10 mouse cellular contexts compared by ENCODE assay signal in the genomic region with DNA sequence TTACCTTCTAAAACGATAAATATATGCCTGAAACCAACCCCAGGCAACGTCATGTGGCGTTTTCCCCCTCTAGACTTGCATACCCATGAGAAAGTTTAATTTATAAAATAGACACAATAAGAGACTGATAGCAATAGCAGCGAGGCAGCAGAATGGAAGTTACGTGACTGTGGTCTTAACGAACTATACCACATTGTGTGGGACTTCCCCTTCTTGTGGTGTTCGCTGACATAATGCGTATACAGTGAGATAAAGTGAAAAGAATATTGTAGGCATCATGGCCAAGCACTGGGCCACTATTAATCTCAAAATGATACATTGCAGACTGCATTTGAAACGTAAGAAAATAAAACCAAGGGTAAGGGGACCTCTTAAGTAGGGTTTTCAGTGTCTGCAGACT.
A peak's percentile ranks its signal among the peaks of the same experiment; 100 is the strongest.
DNase-seq lines count a peak whose midpoint lies in the region; ATAC-seq and TF ChIP-seq lines count a peak whose summit lies in the region.
"Had no signal": no experiment of that assay in that cellular context is flagged by ENCODE, and none has a peak within 500 bp of the region (broad histone marks: within the 10 kb centered on the region; RNA-seq: fewer than 3 reads in every experiment).

No protein-coding gene starts in this region.

- H3K27ac ChIP-seq in intestine, embryonic 16.5 days (ENCODE audit: low read length) = peak overlapping the region; percentile 87; the same call in 1 of the 2 replicates
- H3K27ac ChIP-seq in intestine, postnatal 0 days (ENCODE audit: low read depth, low read length) = no peak overlapping the region
- H3K27ac ChIP-seq in hindbrain, embryonic 16.5 days (ENCODE audit: low read depth, low read length) = peak overlapping the region; percentile 88

- no peak overlapping the region for H3K4me3 ChIP-seq in intestine, embryonic 16.5 days (ENCODE audit: low read length)
- no peak overlapping the region for H3K4me3 ChIP-seq in intestine, postnatal 0 days (ENCODE audit: low read depth, low read length)
- no peak overlapping the region for H3K4me3 ChIP-seq in hindbrain, embryonic 16.5 days (ENCODE audit: low read length)

- no peak for ATAC-seq in intestine, embryonic 16.5 days
- ATAC-seq in intestine, postnatal 0 days = no peak
- ATAC-seq in hindbrain, embryonic 16.5 days = no peak
- no peak for ATAC-seq in cerebellum, adult (ENCODE audit: insufficient number of reproducible peaks, low FRiP score, low TSS enrichment)
- ATAC-seq: lung, postnatal 0 days had no signal

- DNase-seq in T-cell, adult 2 months (ENCODE audit: low spot score) = peak; percentile 49
- peak; percentile 39 for DNase-seq in naive thymus-derived CD4-positive, alpha-beta T cell, adult 2 months (ENCODE audit: low read depth)
- no peak for DNase-seq in kidney, postnatal 36 days
- DNase-seq in adrenal gland, postnatal 14 days = no peak
- DNase-seq: heart, postnatal 14 days had no signal

- H3K4me2 ChIP-seq in intestine, embryonic 16.5 days (ENCODE audit: low read depth, low read length) = no peak overlapping the region
- no peak overlapping the region for H3K4me2 ChIP-seq in intestine, postnatal 0 days (replicated peaks; ENCODE audit: low read depth)
- no peak overlapping the region for H3K4me2 ChIP-seq in hindbrain, embryonic 16.5 days (ENCODE audit: low read length)

- H3K4me1 ChIP-seq in intestine, embryonic 16.5 days (ENCODE audit: control insufficient read depth, insufficient read depth, low read length) = peaks cover 22% of the 10 kb centered on the region
- no peaks in the 10 kb centered on the region for H3K4me1 ChIP-seq in intestine, postnatal 0 days (replicated peaks; ENCODE audit: control insufficient read depth, insufficient read depth, low read length)
- H3K4me1 ChIP-seq in hindbrain, embryonic 16.5 days (ENCODE audit: control insufficient read depth, insufficient read depth, low read depth, low read length) = peaks cover 12% of the 10 kb centered on the region

- 75% methylated on average over 9 of the region's 9 CpGs for WGBS in intestine, embryonic 16.5 days
- WGBS in intestine, postnatal 0 days = 70% methylated on average over 9 of the region's 9 CpGs
- 69% methylated on average over 9 of the region's 9 CpGs for WGBS in hindbrain, embryonic 16.5 days

- no peaks in the 10 kb centered on the region for H3K9me3 ChIP-seq in intestine, embryonic 16.5 days (ENCODE audit: control insufficient read depth, low read length)
- no peaks in the 10 kb centered on the region for H3K9me3 ChIP-seq in intestine, postnatal 0 days (ENCODE audit: control insufficient read depth)
- H3K9me3 ChIP-seq in hindbrain, embryonic 16.5 days (ENCODE audit: control insufficient read depth, low read length) = no peaks in the 10 kb centered on the region

- TF ChIP-seq CTCF in intestine, postnatal 0 days (IDR thresholded peaks at IDR 0.05; ENCODE audit: low read depth) = no peak

- H3K36me3 ChIP-seq in intestine, embryonic 16.5 days (ENCODE audit: control insufficient read depth, insufficient read depth, low read length) = peaks cover 14% of the 10 kb centered on the region
- peaks cover 79% of the 10 kb centered on the region for H3K36me3 ChIP-seq in intestine, postnatal 0 days (ENCODE audit: control insufficient read depth, insufficient read depth)
- peaks cover 34% of the 10 kb centered on the region for H3K36me3 ChIP-seq in hindbrain, embryonic 16.5 days (ENCODE audit: control insufficient read depth, insufficient read depth, low read length)

- H3K9ac ChIP-seq in intestine, embryonic 16.5 days (ENCODE audit: low read depth, low read length) = no peak overlapping the region
- no peak overlapping the region for H3K9ac ChIP-seq in intestine, postnatal 0 days (ENCODE audit: low read depth, low read length)
- no peak overlapping the region for H3K9ac ChIP-seq in hindbrain, embryonic 16.5 days (ENCODE audit: low read depth, low read length)

- H3K27me3 ChIP-seq in intestine, embryonic 16.5 days (replicated peaks; ENCODE audit: control insufficient read depth, insufficient read depth, low read length) = no peaks in the 10 kb centered on the region
- no peaks in the 10 kb centered on the region for H3K27me3 ChIP-seq in intestine, postnatal 0 days (replicated peaks; ENCODE audit: control insufficient read depth, insufficient read depth, low read length)
- no peaks in the 10 kb centered on the region for H3K27me3 ChIP-seq in hindbrain, embryonic 16.5 days (replicated peaks; ENCODE audit: control insufficient read depth, insufficient read depth, low read length)

Comparison
In these comparisons a context has a peak if more than half of its experiments do, and no peak if none do; other contexts are left out.
1. DNase-seq: peak in T-cell, adult 2 months (single experiment) and naive thymus-derived CD4-positive, alpha-beta T cell, adult 2 months (single experiment); none in kidney, postnatal 36 days (0 of 2) and adrenal gland, postnatal 14 days (single experiment).